Mouse (Mus musculus) liver, postnatal 0 days (tissue): ENCODE measurements around the gene Wnt5b. TPM values are rescaled to one million over a fixed set of nuclear protein-coding genes. Genes with fewer than 3 reads are reported as not detected.

Source experiments
- ATAC-seq: fragments of 200-750 bp; cut with Nextera tagmentation; 2 replicates; pipeline ENCODE4 v1.8.0; 2017; ENCODE audit warnings: mild to moderate bottlenecking, moderate library complexity
- DNase-seq: peaks from one replicate; pipeline ENCODE4 v3.0.0-alpha.2; 2016
- H3K27ac ChIP-seq: fragments of 300-500 bp; sonication (generic); 2 replicates; pipeline ENCODE4 v1.5.1; 2014; ENCODE audit warnings: antibody characterized with exemption, moderate library complexity, mild to moderate bottlenecking, low read depth
- H3K27me3 ChIP-seq: fragments of 300-500 bp; sonication (generic); 2 replicates; pipeline ENCODE4 v1.6.1; 2014; ENCODE audit warnings: low read length, control low read depth, mixed read lengths; ENCODE audit not compliant: insufficient read depth
- H3K36me3 ChIP-seq: fragments of 300-500 bp; sonication (generic); replicated peaks from 2 replicates; pipeline ENCODE4 v1.6.1; 2014; ENCODE audit warnings: mild to moderate bottlenecking, control low read depth, low read length, moderate library complexity, mixed read lengths; ENCODE audit not compliant: insufficient read depth
- H3K4me1 ChIP-seq: fragments of 300-500 bp; sonication (generic); 2 replicates; pipeline ENCODE4 v1.6.1; 2014; ENCODE audit warnings: antibody characterized with exemption, mild to moderate bottlenecking, control low read depth; ENCODE audit not compliant: insufficient read depth
- H3K4me2 ChIP-seq: fragments of 300-500 bp; sonication (generic); 2 replicates; pipeline ENCODE4 v1.6.1; 2014; ENCODE audit warnings: low read depth, mild to moderate bottlenecking, low read length, moderate library complexity, mixed read lengths
- H3K4me3 ChIP-seq: fragments of 300-500 bp; sonication (generic); 2 replicates; pipeline ENCODE4 v1.5.1; 2014; ENCODE audit warnings: low read depth, low read length
- H3K9ac ChIP-seq: fragments of 300-500 bp; sonication (generic); replicated peaks from 2 replicates; pipeline ENCODE4 v1.6.1; 2014; ENCODE audit warnings: mild to moderate bottlenecking, moderate library complexity
- H3K9me3 ChIP-seq: fragments of 300-500 bp; sonication (generic); 2 replicates; pipeline ENCODE4 v1.6.1; 2016; ENCODE audit warnings: mild to moderate bottlenecking, control low read depth, low read length, mixed read lengths
- CTCF ChIP-seq: sonication (generic); IDR thresholded peaks from 2 replicates; pipeline ENCODE4 v1.5.1; 2016; ENCODE audit warnings: antibody characterized with exemption, low read depth
- EP300 ChIP-seq: IDR thresholded peaks from 2 replicates; pipeline ENCODE4 v1.6.1; 2016; ENCODE audit warnings: antibody characterized with exemption, low read depth, mild to moderate bottlenecking
- WGBS: fragments of 180-500 bp; shearing (Covaris S2); extraction: QIAGEN DNeasy Blood & Tissue Kit; methylation state at CpG from one replicate; pipeline ENCODE4 v1.1.7; 2014; ENCODE audit not compliant: insufficient replicate concordance; 5-methylcytosine and 5-hydroxymethylcytosine counted together
- polyA plus RNA-seq: library from polyadenylated mRNA; unstranded; fragments of >200 nt; fragmentation: Nextera tagmentation; extraction: Ambion mirVana; gene quantifications from 2 replicates; pipeline ENCODE4 v1.2.1, GENCODE M21; 2015

Wnt5b gene
- polyA plus RNA-seq, 1 experiment from 2014 or later = 0.31 TPM

- Histone ChIP-seq H3K4me3 (no peak overlapping the region), H3K27me3 (no peaks in the 10 kb centered on the region), H3K9me3 (0 out of 2 replicates have a peak, but pooled peaks cover 2% of the 10 kb centered on the region), H3K4me2 (no peak overlapping the region), H3K4me1 (no peaks in the 10 kb centered on the region), H3K9ac (no peak overlapping the region), H3K36me3 (no peaks in the 10 kb centered on the region), H3K27ac (no peak overlapping the region)
- WGBS = 80% methylated on average over 7 of the region's 7 CpGs
- ATAC-seq = no peak
- TF ChIP-seq EP300 = no peak
- no peak for TF ChIP-seq CTCF
- no peak for DNase-seq
Measured at GRCm38 (mm10) chr6:119514085-119514484, 30.1 kb downstream of the Wnt5b start.

DNA sequence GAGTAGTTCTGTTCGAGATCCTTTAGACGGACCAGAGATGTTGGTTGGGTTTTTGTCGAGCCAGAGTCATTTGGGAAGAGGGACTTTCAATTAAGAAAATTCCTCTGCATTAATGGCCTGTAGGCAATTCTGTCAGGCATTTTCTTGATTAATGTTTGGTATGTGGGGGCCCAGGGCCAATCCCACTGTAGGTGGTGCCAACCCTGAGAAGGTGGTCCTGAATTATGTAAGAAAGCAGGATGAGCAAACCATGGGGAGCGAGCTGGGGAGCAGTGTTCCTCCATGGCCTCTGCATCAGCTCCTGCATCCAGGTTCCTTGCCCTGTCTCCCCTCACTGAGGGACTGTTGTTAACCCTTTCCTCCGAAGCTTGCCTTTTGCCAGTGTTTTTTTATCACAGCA is 30.7 kb downstream of the Wnt5b start:
- no peaks in the 10 kb centered on the region for H3K4me1 ChIP-seq
- no peak for ATAC-seq
- no peak overlapping the region for H3K4me3 ChIP-seq
- H3K4me2 ChIP-seq = no peak overlapping the region
- DNase-seq = no peak
- TF ChIP-seq CTCF = no peak
- no peak for TF ChIP-seq EP300
- 79% methylated on average over 5 of the region's 5 CpGs for whole genome bisulfite sequencing
- H3K27ac ChIP-seq = no peak overlapping the region
- H3K36me3 ChIP-seq = no peaks in the 10 kb centered on the region
- no peak overlapping the region for H3K9ac ChIP-seq
- 0 out of 2 replicates have a peak, but pooled peaks cover 2% of the 10 kb centered on the region for H3K9me3 ChIP-seq
- H3K27me3 ChIP-seq = no peaks in the 10 kb centered on the region

DNA sequence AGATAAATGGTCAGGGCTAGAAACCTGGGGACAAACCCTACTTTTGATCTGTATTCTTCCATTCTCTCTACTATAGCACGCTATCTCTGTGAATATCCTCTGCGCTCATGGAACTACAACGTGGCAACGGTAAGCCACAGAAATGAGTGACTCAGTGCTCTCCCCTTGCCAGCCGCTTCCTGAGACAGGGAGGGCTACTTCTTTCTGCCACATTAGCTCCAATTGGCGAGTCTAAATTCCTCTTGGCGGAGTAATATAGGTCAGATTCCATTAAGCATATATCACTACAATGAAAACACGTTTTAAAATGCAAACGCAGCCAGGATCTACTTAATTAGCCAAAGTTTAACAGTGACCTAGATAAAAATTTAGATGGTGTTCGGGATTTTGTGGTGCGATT is 31.4 kb downstream of the Wnt5b start:
- no peaks in the 10 kb centered on the region for H3K36me3 ChIP-seq
- no peak overlapping the region for H3K4me3 ChIP-seq
- DNase-seq = no peak
- TF ChIP-seq CTCF (no peak), EP300 (no peak)
- 0 out of 2 replicates have a peak, but pooled peaks cover 2% of the 10 kb centered on the region for H3K9me3 ChIP-seq
- no peaks in the 10 kb centered on the region for H3K27me3 ChIP-seq
- WGBS = 71% methylated on average over 11 of the region's 11 CpGs
- no peak for ATAC-seq
- H3K9ac ChIP-seq = no peak overlapping the region
- H3K27ac ChIP-seq = no peak overlapping the region
- no peak overlapping the region for H3K4me2 ChIP-seq
- no peaks in the 10 kb centered on the region for H3K4me1 ChIP-seq

- Histone ChIP-seq H3K9ac (no peak overlapping the region), H3K4me2 (no peak overlapping the region), H3K36me3 (no peaks in the 10 kb centered on the region), H3K27me3 (no peaks in the 10 kb centered on the region), H3K9me3 (no peaks in the 10 kb centered on the region), H3K27ac (no peak overlapping the region), H3K4me1 (no peaks in the 10 kb centered on the region), H3K4me3 (no peak overlapping the region)
- whole genome bisulfite sequencing = 83% methylated on average over 13 of the region's 13 CpGs
- no peak for ATAC-seq
- TF ChIP-seq EP300 (no peak), CTCF (no peak)
- no peak for DNase-seq
Measured at GRCm38 (mm10) chr6:119509437-119510037, 34.6 kb downstream of the Wnt5b start.

- whole genome bisulfite sequencing = 57% methylated on average over 10 of the region's 10 CpGs
- H3K4me1 ChIP-seq = no peaks in the 10 kb centered on the region
- H3K36me3 ChIP-seq = no peaks in the 10 kb centered on the region
- DNase-seq = no peak
- H3K4me2 ChIP-seq = no peak overlapping the region
- H3K9me3 ChIP-seq = no peaks in the 10 kb centered on the region
- ATAC-seq = no peak
- H3K9ac ChIP-seq = no peak overlapping the region
- H3K4me3 ChIP-seq = no peak overlapping the region
- TF ChIP-seq EP300 (no peak), CTCF (no peak)
- no peaks in the 10 kb centered on the region for H3K27me3 ChIP-seq
- H3K27ac ChIP-seq = no peak overlapping the region
Measured at GRCm38 (mm10) chr6:119508634-119509375, 35.3 kb downstream of the Wnt5b start.

DNA sequence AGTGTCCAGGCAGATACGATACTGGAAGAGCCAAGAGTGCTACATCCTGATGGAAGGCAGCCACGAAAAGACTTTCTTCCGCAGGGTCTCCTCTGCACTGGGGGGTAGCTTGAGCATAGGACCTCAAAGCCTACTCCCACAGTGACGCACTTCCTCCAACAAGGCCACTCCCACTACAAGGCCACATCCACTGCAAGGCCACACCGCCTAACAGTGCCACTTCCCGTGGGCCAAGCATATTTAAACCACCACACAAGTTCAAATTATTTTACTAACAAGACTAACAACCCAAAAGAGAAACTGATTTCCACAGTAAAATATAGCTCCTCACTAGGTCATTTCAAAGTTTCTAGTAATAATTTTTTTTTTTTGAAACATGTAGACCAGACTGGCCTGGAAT is 35.9 kb downstream of the Wnt5b start:
- no peak for ATAC-seq
- no peaks in the 10 kb centered on the region for H3K27me3 ChIP-seq
- no peaks in the 10 kb centered on the region for H3K4me1 ChIP-seq
- no peak for DNase-seq
- no peak overlapping the region for H3K27ac ChIP-seq
- no peak overlapping the region for H3K4me3 ChIP-seq
- 82% methylated on average over 6 of the region's 6 CpGs for WGBS
- TF ChIP-seq CTCF (no peak), EP300 (no peak)
- H3K9ac ChIP-seq = no peak overlapping the region
- H3K4me2 ChIP-seq = no peak overlapping the region
- H3K9me3 ChIP-seq = no peaks in the 10 kb centered on the region
- H3K36me3 ChIP-seq = no peaks in the 10 kb centered on the region
